Mouse (Mus musculus) E14TG2a.4 (cell line): Measurements from ENCODE around the gene Macrod2.

ENCODE experiments used
- CTCF ChIP-seq: conservative IDR thresholded peaks from 2 replicates; pipeline ENCODE4 v1.5.1; 2014; ENCODE audit warnings: low read length
- NANOG ChIP-seq: IDR thresholded peaks from 2 replicates; pipeline ENCODE4 v1.6.1; 2014; ENCODE audit warnings: borderline replicate concordance, low read length, mixed read lengths
- POU5F1 ChIP-seq: IDR thresholded peaks from 2 replicates; pipeline ENCODE4 v1.6.1; 2014; ENCODE audit warnings: low read length, borderline replicate concordance

DNA sequence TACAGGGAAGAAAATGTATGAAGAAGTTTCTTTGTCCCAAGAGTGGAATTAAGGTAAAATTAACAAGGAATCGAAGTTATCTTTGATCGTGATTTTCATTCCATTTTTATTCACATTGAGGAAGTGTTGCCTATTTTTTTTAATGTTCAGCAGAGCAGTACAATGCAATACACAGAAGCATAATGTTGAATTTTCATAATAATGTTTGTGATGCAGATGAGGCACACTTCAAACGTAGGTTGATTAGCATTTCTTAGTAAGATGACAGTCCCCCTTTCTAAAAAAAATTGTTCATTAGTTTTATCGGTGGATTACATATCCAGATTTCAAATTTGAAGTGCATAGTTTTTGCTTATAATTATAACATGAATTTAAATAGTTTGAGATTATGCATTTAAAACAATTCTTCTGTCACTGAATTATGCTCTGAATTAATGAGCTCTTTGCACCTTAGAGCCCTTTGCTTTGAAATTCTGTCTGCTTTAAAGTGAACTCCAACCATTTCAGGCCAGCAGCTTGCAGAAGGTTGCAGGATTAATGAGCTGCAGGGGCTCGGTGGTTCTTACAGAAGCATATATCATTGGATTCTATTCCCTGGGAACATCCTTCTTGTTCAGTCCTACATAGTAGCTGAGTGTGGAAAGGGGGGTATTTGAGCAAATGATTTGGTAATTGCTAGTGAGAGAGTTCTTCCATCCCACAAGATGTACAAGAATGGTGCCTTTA, 787.1 kb downstream of the Macrod2 start:
- TF ChIP-seq CTCF (no peak), NANOG (no peak), POU5F1 (no peak)
